Mouse (Mus musculus) liver, embryonic 15.5 days (tissue): ENCODE measurements around the gene Atp8a1. TPM values are rescaled to one million over a fixed set of nuclear protein-coding genes. Genes with fewer than 3 reads are reported as not detected.

Source experiments
- ATAC-seq: fragments of 200-750 bp; cut with Nextera tagmentation; 2 replicates; pipeline ENCODE4 v1.8.0; 2017; ENCODE audit warnings: moderate number of reproducible peaks, mild to moderate bottlenecking, moderate library complexity; ENCODE audit not compliant: insufficient read depth
- H3K27ac ChIP-seq: fragments of 300-500 bp; sonication (generic); replicated peaks from 2 replicates; pipeline ENCODE4 v1.5.1; 2015; ENCODE audit warnings: mild to moderate bottlenecking, inconsistent platforms
- H3K27me3 ChIP-seq: fragments of 300-500 bp; sonication (generic); 2 replicates; pipeline ENCODE4 v1.6.1; 2015; ENCODE audit warnings: mild to moderate bottlenecking, inconsistent platforms
- H3K36me3 ChIP-seq: fragments of 300-500 bp; sonication (generic); replicated peaks from 2 replicates; pipeline ENCODE4 v1.6.1; 2015; ENCODE audit warnings: moderate library complexity, mild to moderate bottlenecking, inconsistent platforms
- H3K4me1 ChIP-seq: fragments of 300-500 bp; sonication (generic); replicated peaks from 2 replicates; pipeline ENCODE4 v1.6.1; 2015; ENCODE audit warnings: inconsistent platforms
- H3K4me2 ChIP-seq: fragments of 300-500 bp; sonication (generic); 2 replicates; pipeline ENCODE4 v1.6.1; 2015; ENCODE audit warnings: moderate library complexity, mild to moderate bottlenecking, inconsistent platforms
- H3K4me3 ChIP-seq: fragments of 300-500 bp; sonication (generic); replicated peaks from 2 replicates; pipeline ENCODE4 v1.5.1; 2015; ENCODE audit warnings: mild to moderate bottlenecking, inconsistent platforms
- H3K9ac ChIP-seq: fragments of 300-500 bp; sonication (generic); 2 replicates; pipeline ENCODE4 v1.6.1; 2015; ENCODE audit warnings: moderate library complexity, mild to moderate bottlenecking, inconsistent platforms
- H3K9me3 ChIP-seq: fragments of 300-500 bp; sonication (generic); replicated peaks from 2 replicates; pipeline ENCODE4 v1.6.1; 2016; ENCODE audit warnings: inconsistent platforms
- WGBS: fragments of 180-500 bp; shearing (Covaris S2); methylation state at CpG from one replicate; pipeline ENCODE4 v1.1.7; 2015; ENCODE audit warnings: mixed read lengths; ENCODE audit not compliant: insufficient replicate concordance; 5-methylcytosine and 5-hydroxymethylcytosine counted together
- polyA plus RNA-seq: library from polyadenylated mRNA; unstranded; fragments of >200 nt; fragmentation: Nextera tagmentation; extraction: Ambion mirVana; gene quantifications from 2 replicates; pipeline ENCODE4 v1.2.1, GENCODE M21; 2015

The Atp8a1 gene
- polyA plus RNA-seq, 1 experiment from 2014 or later, result 40.5 TPM

- Histone ChIP-seq H3K9ac (no peak overlapping the region), H3K4me1 (0 out of 2 replicates have a peak, but pooled peaks cover 9% of the 10 kb centered on the region), H3K27ac (no peak overlapping the region), H3K4me2 (no peak overlapping the region), H3K4me3 (no peak overlapping the region), H3K27me3 (no peaks in the 10 kb centered on the region), H3K9me3 (no peaks in the 10 kb centered on the region), H3K36me3 (peaks cover 55% of the 10 kb centered on the region)
- whole genome bisulfite sequencing, result 84% methylated on average over 7 of the region's 7 CpGs
- ATAC-seq, result no peak
Observed at GRCm38 (mm10) chr5:67629440-67629839, 217.8 kb downstream of the Atp8a1 start.

DNA sequence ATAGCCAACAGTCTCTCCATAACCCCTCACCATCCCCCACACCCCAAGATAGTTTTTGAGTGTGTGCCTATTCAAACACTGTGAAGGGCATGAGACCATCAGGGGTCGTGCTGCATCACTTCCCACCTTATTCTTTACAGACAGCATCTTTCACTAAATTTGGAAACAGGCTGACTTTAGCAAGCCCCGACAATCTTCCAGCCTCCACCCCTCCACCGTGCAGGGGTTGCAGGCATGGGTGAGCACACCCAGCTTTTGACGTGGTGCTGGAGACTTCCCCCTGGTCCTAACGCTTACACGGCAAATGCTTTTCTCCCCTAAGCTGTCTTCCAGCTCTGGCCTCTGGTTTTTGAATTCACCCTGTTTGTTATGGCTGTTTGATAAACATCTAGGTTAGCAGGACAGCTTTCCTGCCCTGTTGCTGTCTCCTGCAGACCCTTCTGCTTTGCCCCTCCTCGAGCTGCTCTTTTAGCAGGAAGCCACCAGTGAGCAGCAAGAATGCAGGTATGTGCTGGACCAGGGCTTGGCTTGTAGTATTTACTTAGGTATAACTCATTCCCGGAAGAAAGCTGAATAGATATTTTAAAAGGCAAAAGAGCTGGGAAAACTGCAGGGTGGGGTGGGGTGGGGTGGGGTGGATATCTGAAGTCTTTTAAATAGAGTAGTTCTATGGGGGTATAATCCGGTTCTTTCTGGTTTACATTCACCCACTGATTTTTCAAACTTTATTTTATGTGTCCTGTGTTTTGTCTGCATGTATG, 218.9 kb downstream of the Atp8a1 start:
- Histone ChIP-seq H3K4me3 (no peak overlapping the region), H3K27me3 (no peaks in the 10 kb centered on the region), H3K36me3 (peaks cover 61% of the 10 kb centered on the region), H3K9ac (no peak overlapping the region), H3K9me3 (no peaks in the 10 kb centered on the region), H3K4me1 (no peaks in the 10 kb centered on the region), H3K27ac (no peak overlapping the region), H3K4me2 (no peak overlapping the region)
- WGBS, result 82% methylated on average over 9 of the region's 9 CpGs
- no peak for ATAC-seq

GRCm38 (mm10) chr5:67621230-67621629, 226.0 kb downstream of the Atp8a1 start:
- no peak for ATAC-seq
- Histone ChIP-seq H3K4me1 (no peaks in the 10 kb centered on the region), H3K27me3 (no peaks in the 10 kb centered on the region), H3K36me3 (peaks cover 53% of the 10 kb centered on the region), H3K27ac (no peak overlapping the region), H3K4me3 (no peak overlapping the region), H3K4me2 (no peak overlapping the region), H3K9ac (no peak overlapping the region), H3K9me3 (no peaks in the 10 kb centered on the region)
- WGBS, result 72% methylated on average over 12 of the region's 12 CpGs

GRCm38 (mm10) chr5:67609520-67609837, 237.8 kb downstream of the Atp8a1 start:
- no peaks in the 10 kb centered on the region for H3K36me3 ChIP-seq
- H3K27ac ChIP-seq, result no peak overlapping the region
- no peak overlapping the region for H3K9ac ChIP-seq
- no peaks in the 10 kb centered on the region for H3K9me3 ChIP-seq
- peaks cover 16% of the 10 kb centered on the region for H3K4me1 ChIP-seq
- no peak overlapping the region for H3K4me2 ChIP-seq
- 15% methylated on average over 2 of the region's 2 CpGs for WGBS
- no peak overlapping the region for H3K4me3 ChIP-seq
- peaks cover 78% of the 10 kb centered on the region for H3K27me3 ChIP-seq
- ATAC-seq, result no peak

GRCm38 (mm10) chr5:67608674-67609519, 238.3 kb downstream of the Atp8a1 start:
- ATAC-seq, result no peak
- Histone ChIP-seq H3K4me3 (peak overlapping the region; percentile 44), H3K9me3 (no peaks in the 10 kb centered on the region), H3K4me1 (peaks cover 16% of the 10 kb centered on the region), H3K27me3 (peaks cover 84% of the 10 kb centered on the region), H3K9ac (no peak overlapping the region), H3K4me2 (peak overlapping the region; percentile 64), H3K27ac (no peak overlapping the region), H3K36me3 (no peaks in the 10 kb centered on the region)
- WGBS, result 5% methylated on average over 31 of the region's 31 CpGs

GRCm38 (mm10) chr5:67607804-67608673, 239.2 kb downstream of the Atp8a1 start, which contains the start of gene Shisa3:
Shisa3 (plus strand) TSS chr5:67607882.
- peaks cover 16% of the 10 kb centered on the region for H3K4me1 ChIP-seq
- peaks cover 85% of the 10 kb centered on the region for H3K27me3 ChIP-seq
- no peak within 1 kb of the TSS for H3K27ac ChIP-seq
- H3K9me3 ChIP-seq, result no peaks in the 10 kb centered on the region
- H3K4me3 ChIP-seq, result peak within 1 kb of the TSS; percentile 44
- ATAC-seq, result no peak; the same call in 1 of the 2 replicates
- H3K36me3 ChIP-seq, result no peaks in the 10 kb centered on the region
- H3K9ac ChIP-seq, result no peak within 1 kb of the TSS
- under 1% methylated on average over 86 of the region's 86 CpGs for WGBS
- peak within 1 kb of the TSS; percentile 64 for H3K4me2 ChIP-seq

DNA sequence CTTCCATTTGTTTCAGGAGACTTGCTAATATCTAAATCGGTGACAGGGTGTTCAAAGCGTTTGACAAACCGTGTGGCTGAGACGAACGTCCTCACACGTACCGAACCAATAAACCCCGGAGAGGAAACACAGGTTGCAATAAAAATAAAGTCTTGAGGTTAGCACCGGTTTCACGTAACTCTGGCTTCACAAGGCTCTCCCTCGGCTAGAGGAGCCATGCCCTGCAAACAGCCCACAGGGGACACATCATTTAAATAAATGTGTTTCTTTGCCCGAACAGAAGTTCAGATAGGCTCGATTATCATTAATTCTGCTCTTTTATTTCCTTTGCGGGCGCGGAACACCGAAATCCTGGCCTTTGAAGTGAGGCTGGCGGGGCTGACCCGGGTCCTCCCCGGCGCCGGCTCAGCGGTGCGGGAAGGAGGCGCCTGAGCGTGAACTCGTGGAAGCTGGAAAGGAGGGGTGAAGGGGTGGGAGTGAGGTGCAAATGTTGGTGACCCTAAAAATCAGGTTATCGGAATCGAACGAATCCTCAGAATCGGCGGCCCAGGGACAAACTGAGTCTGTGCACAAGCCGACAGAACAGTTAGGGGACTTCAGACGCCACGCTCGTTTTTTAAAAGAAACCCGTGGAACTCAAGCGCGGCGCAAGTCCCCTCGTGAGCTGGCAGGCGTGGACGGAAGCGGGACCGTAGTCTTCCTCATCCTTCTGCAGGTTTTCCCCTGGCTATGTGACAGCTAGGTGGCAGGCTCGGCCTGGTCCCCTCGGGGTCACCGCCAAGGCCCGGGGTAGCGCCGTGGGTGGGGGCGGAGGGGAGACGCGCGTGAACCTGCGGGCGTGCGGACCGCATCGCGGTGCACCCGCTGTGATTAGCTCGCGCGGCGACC, 240.1 kb downstream of the Atp8a1 start:
- Histone ChIP-seq H3K4me3 (peak overlapping the region; percentile 44), H3K9ac (no peak overlapping the region), H3K4me2 (peak overlapping the region; percentile 64), H3K27ac (no peak overlapping the region), H3K27me3 (peaks cover 85% of the 10 kb centered on the region), H3K4me1 (peaks cover 16% of the 10 kb centered on the region), H3K36me3 (no peaks in the 10 kb centered on the region), H3K9me3 (no peaks in the 10 kb centered on the region)
- no peak for ATAC-seq
- WGBS, result under 1% methylated on average over 66 of the region's 66 CpGs

DNA sequence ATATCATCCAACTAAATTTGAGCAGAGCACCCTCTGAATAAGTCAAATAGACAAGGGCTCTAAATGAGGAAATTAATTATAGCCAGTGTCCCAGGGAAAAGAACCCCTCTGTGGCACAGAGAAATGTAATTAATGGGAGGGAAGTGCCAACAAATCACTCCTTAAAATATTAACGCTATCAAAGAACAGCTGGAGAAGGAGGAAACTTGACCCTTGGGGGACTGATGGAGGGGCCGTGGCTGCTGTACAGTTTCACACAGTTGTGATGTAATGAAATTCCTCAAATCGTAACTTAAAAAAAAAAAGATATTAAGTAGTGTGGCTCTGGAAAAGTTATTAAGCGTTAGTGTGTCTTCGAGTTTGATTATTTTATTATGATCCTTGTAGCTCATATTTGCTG, 241.3 kb downstream of the Atp8a1 start:
- H3K9me3 ChIP-seq, result no peaks in the 10 kb centered on the region
- no peak overlapping the region for H3K27ac ChIP-seq
- peaks cover 79% of the 10 kb centered on the region for H3K27me3 ChIP-seq
- ATAC-seq, result no peak
- H3K36me3 ChIP-seq, result no peaks in the 10 kb centered on the region
- 32% methylated on average over 5 of the region's 5 CpGs for WGBS
- H3K4me1 ChIP-seq, result peaks cover 16% of the 10 kb centered on the region
- no peak overlapping the region for H3K9ac ChIP-seq
- H3K4me2 ChIP-seq, result no peak overlapping the region
- H3K4me3 ChIP-seq, result no peak overlapping the region

- Histone ChIP-seq H3K27me3 (peaks cover 19% of the 10 kb centered on the region), H3K4me3 (no peak overlapping the region), H3K4me1 (no peaks in the 10 kb centered on the region), H3K9ac (no peak overlapping the region), H3K9me3 (no peaks in the 10 kb centered on the region), H3K27ac (no peak overlapping the region), H3K36me3 (no peaks in the 10 kb centered on the region), H3K4me2 (no peak overlapping the region)
- ATAC-seq, result no peak
- WGBS, result 57% methylated on average over 9 of the region's 9 CpGs
Observed at GRCm38 (mm10) chr5:67599935-67600334, 247.3 kb downstream of the Atp8a1 start.

GRCm38 (mm10) chr5:67595629-67596028, 251.6 kb downstream of the Atp8a1 start:
- ATAC-seq, result no peak
- no peaks in the 10 kb centered on the region for H3K4me1 ChIP-seq
- H3K9me3 ChIP-seq, result no peaks in the 10 kb centered on the region
- no peaks in the 10 kb centered on the region for H3K27me3 ChIP-seq
- WGBS, result 63% methylated on average over 7 of the region's 7 CpGs
- H3K36me3 ChIP-seq, result no peaks in the 10 kb centered on the region
- no peak overlapping the region for H3K4me3 ChIP-seq
- H3K4me2 ChIP-seq, result no peak overlapping the region
- no peak overlapping the region for H3K9ac ChIP-seq
- no peak overlapping the region for H3K27ac ChIP-seq
